Mouse (Mus musculus): ENCODE measurements around the gene Pbx2.
"Not testable (repeated sequence)": the region's sequence is repeated elsewhere in the genome, so short reads cannot be mapped to it uniquely, and the experiment has no call there.

Pbx2 gene

DNA sequence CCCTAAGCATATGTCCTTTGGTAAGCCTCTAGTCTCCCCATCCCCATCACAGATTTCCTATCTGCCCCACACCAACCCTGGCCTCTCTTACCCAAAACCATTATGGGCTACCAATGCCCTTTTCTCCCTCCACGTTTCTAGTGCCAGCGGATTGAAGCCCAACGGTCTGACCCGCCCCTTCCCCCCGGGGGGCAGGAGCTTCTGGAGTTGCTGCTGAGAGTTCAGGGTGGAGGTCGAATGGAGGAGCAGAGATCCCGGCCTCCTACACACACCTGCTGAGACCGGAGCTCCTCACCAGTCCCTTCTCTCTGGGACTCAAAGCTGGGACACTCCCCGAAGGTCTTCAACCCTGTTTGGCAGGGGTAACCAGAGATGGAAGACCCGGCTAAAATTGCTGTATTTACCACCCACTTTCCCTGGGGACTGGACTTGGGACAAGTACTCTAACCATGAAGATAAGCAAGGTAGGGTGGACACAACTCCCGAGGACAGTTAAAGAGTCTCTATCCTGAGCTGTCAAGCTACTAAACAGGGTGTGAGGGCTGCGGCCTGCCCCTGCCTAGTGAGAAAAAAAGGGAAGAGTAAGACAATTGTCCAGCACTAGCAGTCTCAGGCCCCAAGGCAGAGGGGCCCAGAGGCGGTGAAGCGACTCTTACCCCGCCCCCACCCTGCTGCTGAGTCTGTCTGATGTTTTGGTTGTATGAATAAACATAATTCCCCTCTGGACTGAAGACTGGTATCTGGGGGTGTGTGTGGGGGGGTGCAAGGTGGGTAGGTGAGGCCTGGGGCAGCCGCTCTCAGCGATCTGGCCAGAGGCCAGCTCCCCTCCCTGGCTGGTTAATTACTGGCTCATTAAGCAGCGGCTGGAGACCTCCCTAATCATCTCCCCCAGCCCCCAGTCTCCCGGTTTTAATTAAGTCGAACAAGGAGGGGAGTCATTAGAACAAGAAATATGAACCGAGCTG, at the start of gene Pbx2:
TSS of gene Pbx2 (plus strand) at position 238 of the 965 bp plus-strand sequence.
- DNase-seq = peak; percentile 51

DNA sequence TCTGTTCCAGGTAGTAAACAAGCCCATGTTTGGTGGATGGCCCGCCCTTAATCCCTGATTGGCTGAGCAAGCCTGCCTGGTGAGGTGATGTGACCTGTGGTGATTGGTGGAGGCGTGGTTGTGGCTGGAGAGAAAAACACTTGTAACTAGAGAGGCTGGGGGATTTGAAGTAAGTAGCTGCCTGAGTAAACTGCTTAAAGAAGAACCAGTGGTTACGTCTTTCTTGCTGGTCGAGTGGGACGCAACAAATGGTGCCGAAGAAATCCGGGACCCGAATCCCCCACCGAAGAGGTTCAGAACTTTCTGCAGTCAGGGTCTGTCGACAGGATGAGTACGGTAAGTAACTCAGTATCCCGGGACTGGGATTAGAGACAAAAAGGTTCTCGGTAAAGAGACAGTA, 47.5 kb upstream of the Pbx2 start:
- DNase-seq = not testable (repeated sequence)

- no peak for DNase-seq
These were observed 44.3 kb upstream of the Pbx2 start for GRCm38 (mm10) chr17:34546797-34547196.

DNA sequence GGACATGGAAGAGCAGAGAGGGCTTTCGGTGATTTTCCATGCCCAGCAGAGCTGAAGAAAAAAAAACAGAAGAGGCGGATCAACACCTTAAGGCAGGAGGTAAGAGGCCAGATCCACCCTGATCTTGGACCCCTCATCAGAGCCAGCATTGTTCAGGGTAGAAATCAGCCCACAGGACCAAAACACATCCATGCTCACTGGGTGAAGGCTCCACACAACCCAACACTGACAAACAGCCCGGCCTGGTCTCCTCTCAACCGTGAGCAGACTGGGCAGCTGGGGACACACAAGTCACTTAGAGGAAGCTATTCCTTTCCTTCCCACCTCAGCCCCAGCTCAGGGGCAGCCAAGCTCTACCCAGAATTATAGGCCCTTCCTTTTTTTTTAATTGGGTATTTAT, 43.5 kb upstream of the Pbx2 start:
- DNase-seq = no peak

DNA sequence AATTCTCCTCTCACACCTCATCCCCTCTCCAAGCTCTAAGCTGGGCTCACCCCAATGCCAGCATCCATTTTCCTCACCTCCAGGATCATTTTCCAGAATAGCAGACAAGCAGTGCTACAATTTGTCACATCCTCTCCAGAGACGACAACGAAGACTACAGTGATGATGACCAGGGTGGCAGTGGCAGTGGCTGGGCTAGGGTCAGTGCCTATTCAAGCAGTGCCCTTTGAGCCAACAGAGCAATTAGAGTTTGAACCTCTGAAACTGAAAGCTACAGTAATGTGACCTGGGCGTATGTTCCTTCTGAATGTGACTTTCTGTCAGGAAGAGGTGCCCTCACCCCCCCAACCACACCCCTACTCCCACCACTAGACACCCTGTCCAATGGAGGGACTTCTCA, 41.9 kb upstream of the Pbx2 start:
- DNase-seq = no peak

GRCm38 (mm10) chr17:34549843-34550242, 41.2 kb upstream of the Pbx2 start:
- DNase-seq = no peak

DNA sequence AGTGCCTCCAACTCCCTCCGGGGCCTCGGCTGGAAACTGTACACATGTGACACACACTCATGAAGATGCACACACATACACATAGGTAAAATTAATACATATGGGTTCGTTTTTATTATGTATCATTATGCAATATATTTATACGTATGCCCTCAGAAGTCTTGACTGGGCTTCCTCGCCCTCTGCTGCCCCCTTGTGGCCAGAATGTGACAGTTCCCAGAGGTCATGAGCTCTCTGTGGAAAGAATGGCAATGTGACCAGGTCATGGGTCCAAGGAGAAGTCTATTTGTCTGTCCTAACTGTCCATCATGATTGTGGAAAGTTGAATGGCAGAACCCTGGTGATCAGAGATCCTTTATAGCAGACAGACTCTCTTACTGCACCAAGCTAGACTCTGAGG, 35.6 kb upstream of the Pbx2 start:
- DNase-seq = peak; percentile 89 to 91

GRCm38 (mm10) chr17:34556406-34556805, 34.7 kb upstream of the Pbx2 start:
- DNase-seq = no peak

- DNase-seq = no peak
These were observed 33.7 kb upstream of the Pbx2 start for GRCm38 (mm10) chr17:34557411-34557810.

DNA sequence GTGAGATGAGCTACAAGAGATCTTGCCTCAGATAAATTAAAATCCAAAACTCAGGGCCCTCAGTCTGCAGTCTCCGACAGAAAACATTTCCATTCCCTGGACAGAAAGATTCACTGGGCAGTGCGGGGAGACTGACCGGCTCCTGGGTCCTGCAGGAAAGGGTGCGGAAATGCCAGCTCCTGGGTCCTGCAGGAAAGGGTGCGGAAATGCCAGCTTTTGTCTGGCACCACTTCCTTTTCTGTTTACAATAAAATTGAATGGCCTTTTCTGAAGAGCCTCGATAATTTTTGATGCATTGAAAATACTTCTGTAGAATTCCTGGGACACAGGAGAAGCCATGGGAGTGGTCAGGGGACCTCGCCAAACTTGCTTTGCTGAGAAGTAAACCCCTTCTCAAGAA, 31.9 kb upstream of the Pbx2 start:
- no peak for DNase-seq

- no peak for DNase-seq
These were observed 31.2 kb upstream of the Pbx2 start for GRCm38 (mm10) chr17:34559895-34560294.

- DNase-seq = no peak
These were observed 30.6 kb upstream of the Pbx2 start for GRCm38 (mm10) chr17:34560438-34560837.

DNA sequence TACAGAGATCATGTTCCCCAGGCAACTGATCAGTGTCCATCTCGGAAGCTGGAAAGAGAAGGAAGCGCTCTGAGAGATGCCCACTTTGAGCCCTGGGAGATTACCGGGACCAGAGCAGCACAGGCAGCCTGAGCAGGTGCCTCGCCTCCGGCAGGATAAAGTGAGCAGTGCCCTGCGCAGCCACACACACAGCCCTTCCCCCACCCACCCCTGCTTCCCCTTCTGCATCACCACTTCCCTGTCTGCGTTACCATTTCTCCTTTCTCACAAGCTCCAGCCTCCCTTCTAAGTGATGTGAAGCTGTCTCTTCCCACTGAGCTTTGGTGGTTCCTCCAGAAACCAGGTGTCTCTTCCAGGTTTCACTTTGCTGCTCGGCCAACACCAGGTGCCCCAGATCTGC, 29.9 kb upstream of the Pbx2 start:
- DNase-seq = no peak

GRCm38 (mm10) chr17:34562595-34562994, 28.5 kb upstream of the Pbx2 start:
- DNase-seq = no peak

- DNase-seq = no peak
These were observed 27.7 kb upstream of the Pbx2 start for GRCm38 (mm10) chr17:34563354-34563753.

DNA sequence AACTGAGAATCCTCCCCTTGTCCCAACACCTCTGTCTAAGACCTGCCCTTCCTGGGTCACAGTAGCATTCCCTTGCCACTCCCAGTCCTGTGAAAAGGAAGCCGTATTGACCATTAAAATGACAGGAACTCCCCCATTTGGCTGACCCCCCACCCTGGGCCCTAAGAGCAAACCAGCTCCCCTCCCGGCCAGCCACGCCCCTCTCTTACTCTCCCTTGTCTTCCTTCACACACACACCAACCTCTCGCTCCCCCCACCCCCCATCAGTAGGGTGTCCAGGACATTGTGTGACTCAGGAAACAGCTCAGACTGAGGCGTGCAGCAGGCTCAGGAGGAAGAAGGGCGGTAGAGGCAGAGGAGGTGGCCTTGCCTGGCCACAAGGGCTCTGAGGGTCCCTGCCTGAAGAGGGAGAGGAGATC, 27.1 kb upstream of the Pbx2 start, which contains the start of gene Notch4:
TSS of gene Notch4 (plus strand) at position 266 of the 419 bp plus-strand sequence.
- DNase-seq = no peak

- no peak for DNase-seq
These were observed 26.3 kb upstream of the Pbx2 start for GRCm38 (mm10) chr17:34564796-34565195.

DNA sequence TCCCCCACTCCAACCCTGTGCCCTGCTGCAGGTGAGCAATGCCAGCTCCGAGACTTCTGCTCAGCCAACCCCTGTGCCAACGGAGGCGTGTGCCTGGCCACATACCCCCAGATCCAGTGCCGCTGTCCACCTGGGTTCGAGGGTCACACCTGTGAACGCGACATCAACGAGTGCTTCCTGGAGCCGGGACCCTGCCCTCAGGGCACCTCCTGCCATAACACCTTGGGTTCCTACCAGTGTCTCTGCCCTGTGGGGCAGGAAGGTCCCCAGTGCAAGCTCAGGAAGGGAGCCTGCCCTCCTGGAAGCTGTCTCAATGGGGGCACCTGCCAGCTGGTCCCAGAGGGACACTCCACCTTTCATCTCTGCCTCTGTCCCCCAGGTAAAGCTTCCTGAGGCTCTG, 23.8 kb upstream of the Pbx2 start:
- peak in 1 of 2 experiments; percentile 28 for DNase-seq

GRCm38 (mm10) chr17:34568421-34568820, 22.6 kb upstream of the Pbx2 start:
- DNase-seq = no peak

GRCm38 (mm10) chr17:34569919-34570318, 21.1 kb upstream of the Pbx2 start:
- DNase-seq = no peak

GRCm38 (mm10) chr17:34571875-34572274, 19.2 kb upstream of the Pbx2 start:
- DNase-seq = no peak

DNA sequence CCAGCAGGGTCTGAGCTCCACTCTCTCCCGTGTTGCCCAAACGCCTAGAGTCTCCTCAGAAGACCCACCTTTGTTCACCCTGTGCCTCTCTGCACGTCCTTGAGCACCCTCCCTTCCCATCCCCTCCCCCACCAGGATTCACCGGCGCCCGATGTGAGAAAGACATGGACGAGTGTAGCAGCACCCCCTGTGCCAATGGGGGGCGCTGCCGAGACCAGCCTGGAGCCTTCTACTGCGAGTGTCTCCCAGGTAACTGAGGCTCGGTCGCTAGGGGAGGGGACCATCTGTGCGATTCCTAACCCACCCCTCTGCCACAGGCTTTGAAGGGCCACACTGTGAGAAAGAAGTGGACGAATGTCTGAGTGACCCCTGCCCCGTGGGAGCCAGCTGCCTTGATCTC, 18.7 kb upstream of the Pbx2 start:
- peak; percentile 31 to 53 for DNase-seq

GRCm38 (mm10) chr17:34576577-34576976, 14.5 kb upstream of the Pbx2 start:
- no peak for DNase-seq

DNA sequence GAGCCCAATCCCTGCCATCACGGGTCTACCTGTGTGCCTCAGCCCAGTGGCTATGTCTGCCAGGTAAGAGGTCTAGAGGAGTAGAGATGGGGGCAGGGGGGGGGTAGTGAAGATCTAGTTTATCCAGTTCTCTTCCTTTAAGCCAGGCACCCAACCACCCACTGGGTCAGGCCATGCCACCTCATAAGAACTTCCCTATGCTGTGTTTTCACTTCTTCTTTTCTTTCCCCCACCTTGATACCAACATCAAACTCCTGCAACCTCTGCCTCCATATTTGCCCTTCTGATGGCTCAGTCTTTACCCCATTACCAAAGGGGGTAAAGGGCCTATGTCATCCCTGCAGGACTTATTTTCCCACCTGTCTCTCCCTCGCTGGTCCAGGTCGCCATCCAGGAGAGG, 13.0 kb upstream of the Pbx2 start:
- DNase-seq = no peak

GRCm38 (mm10) chr17:34582528-34582927, 8.5 kb upstream of the Pbx2 start:
- no peak for DNase-seq
